Mouse (Mus musculus) heart, postnatal 0 days (tissue): ENCODE results near the gene Qars.

Source experiments
- CTCF ChIP-seq: IDR thresholded peaks from 2 replicates; pipeline ENCODE4 v1.5.1; 2016; ENCODE audit warnings: antibody characterized with exemption, control low read depth, low read depth
- EP300 ChIP-seq: IDR thresholded peaks from 2 replicates; pipeline ENCODE4 v1.6.1; 2016; ENCODE audit warnings: antibody characterized with exemption, low read depth

DNA sequence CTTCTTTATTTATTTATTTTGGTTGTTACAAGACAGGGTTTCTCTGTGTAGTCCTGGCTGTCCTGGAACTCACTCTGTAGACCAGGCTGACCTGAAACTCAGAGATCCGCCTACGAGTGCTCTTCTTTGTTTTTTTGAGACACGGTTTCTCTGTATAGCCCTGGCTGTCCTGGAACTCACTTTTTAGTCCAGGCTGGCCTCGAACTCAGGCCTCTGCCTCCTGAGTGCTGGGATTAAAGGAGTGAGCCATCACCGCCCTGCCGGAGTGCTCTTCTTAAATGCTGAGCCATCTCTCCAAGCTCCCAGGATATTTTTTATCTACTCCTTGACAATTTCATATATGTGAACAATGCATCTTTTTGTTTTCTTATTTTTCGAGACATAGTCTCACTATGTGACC is 605 bp upstream of the Qars start:
- TF ChIP-seq CTCF (no peak), EP300 (no peak)
